Mouse (Mus musculus): ENCODE measurements at regions not wholly inside any gene's neighbourhood (a gene's known extent, or its start where the extent isn't known, plus 50 kb on each side); places are given as distances from the start of the nearest gene placed in this dataset.

- DNase-seq (ENCODE audit: extremely low spot score, low spot score), result peak; percentile 14
Measured at GRCm38 (mm10) chr9:74021339-74021738, 52.6 kb upstream of the Unc13c start.

GRCm38 (mm10) chr9:74023922-74024321, 55.2 kb upstream of the Unc13c start:
- no peak for DNase-seq (ENCODE audit: extremely low spot score, low spot score)

GRCm38 (mm10) chr9:74026131-74026530, 57.4 kb upstream of the Unc13c start:
- no peak for DNase-seq (ENCODE audit: extremely low spot score, low spot score)

GRCm38 (mm10) chr9:74028438-74028837, 59.7 kb upstream of the Unc13c start:
- no peak for DNase-seq (ENCODE audit: extremely low spot score, low spot score)

GRCm38 (mm10) chr9:74045936-74046335, 64.2 kb upstream of the Wdr72 start:
- no peak for DNase-seq (ENCODE audit: extremely low spot score, low spot score)

- no peak for DNase-seq (ENCODE audit: extremely low spot score, low spot score)
Measured at GRCm38 (mm10) chr9:74049776-74050175, 60.4 kb upstream of the Wdr72 start.

GRCm38 (mm10) chr9:74056709-74057108, 53.4 kb upstream of the Wdr72 start:
- no peak for DNase-seq (ENCODE audit: extremely low spot score, low spot score)

- DNase-seq (ENCODE audit: extremely low spot score, low spot score), result no peak
Measured at GRCm38 (mm10) chr9:74057476-74058076, 52.6 kb upstream of the Wdr72 start.

GRCm38 (mm10) chr9:74058269-74058871, 51.8 kb upstream of the Wdr72 start:
- no peak for DNase-seq (ENCODE audit: extremely low spot score, low spot score)
